Mouse (Mus musculus) stomach, postnatal 0 days (tissue): ENCODE results near the gene Cyb561. TPM values are rescaled to one million over a fixed set of nuclear protein-coding genes. Genes with fewer than 3 reads are reported as not detected.

Source experiments
- ATAC-seq: fragments of 200-750 bp; cut with Nextera tagmentation; 2 replicates; pipeline ENCODE4 v1.8.0; 2017; ENCODE audit not compliant: low FRiP score, low TSS enrichment
- DNase-seq: peaks from one replicate; pipeline ENCODE4 v3.0.0-alpha.2; 2016; ENCODE audit warnings: low spot score
- H3K27ac ChIP-seq: fragments of 300-500 bp; sonication (generic); replicated peaks from 2 replicates; pipeline ENCODE4 v1.5.1; 2014; ENCODE audit warnings: mild to moderate bottlenecking, control low read depth
- H3K27me3 ChIP-seq: fragments of 300-500 bp; sonication (generic); 2 replicates; pipeline ENCODE4 v1.6.1; 2014; ENCODE audit warnings: low read length; ENCODE audit not compliant: control insufficient read depth, insufficient read depth
- H3K36me3 ChIP-seq: fragments of 300-500 bp; sonication (generic); 2 replicates; pipeline ENCODE4 v1.6.1; 2014; ENCODE audit warnings: low read length, mixed read lengths; ENCODE audit not compliant: control insufficient read depth, insufficient read depth
- H3K4me1 ChIP-seq: fragments of 300-500 bp; sonication (generic); replicated peaks from 2 replicates; pipeline ENCODE4 v1.6.1; 2014; ENCODE audit warnings: antibody characterized with exemption; ENCODE audit not compliant: control insufficient read depth, insufficient read depth
- H3K4me2 ChIP-seq: fragments of 300-500 bp; sonication (generic); replicated peaks from 2 replicates; pipeline ENCODE4 v1.6.1; 2014; ENCODE audit warnings: low read depth, mild to moderate bottlenecking, control low read depth, moderate library complexity
- H3K4me3 ChIP-seq: fragments of 300-500 bp; sonication (generic); 2 replicates; pipeline ENCODE4 v1.5.1; 2014; ENCODE audit warnings: low read depth, low read length, control low read depth
- H3K9ac ChIP-seq: fragments of 300-500 bp; sonication (generic); 2 replicates; pipeline ENCODE4 v1.6.1; 2014; ENCODE audit warnings: mild to moderate bottlenecking, low read length, control low read depth, mixed read lengths
- H3K9me3 ChIP-seq: fragments of 300-500 bp; sonication (generic); 2 replicates; pipeline ENCODE4 v1.6.1; 2016; ENCODE audit warnings: low read length; ENCODE audit not compliant: control insufficient read depth
- CTCF ChIP-seq: IDR thresholded peaks from 2 replicates; pipeline ENCODE4 v1.5.1; 2016; ENCODE audit warnings: antibody characterized with exemption, low read depth, mild to moderate bottlenecking, moderate library complexity
- EP300 ChIP-seq: optimal IDR thresholded peaks from 2 replicates; pipeline ENCODE3; 2016; ENCODE audit warnings: antibody characterized with exemption
- WGBS: fragments of 180-500 bp; shearing (Covaris S2); extraction: QIAGEN DNeasy Blood & Tissue Kit; methylation state at CpG from one replicate; pipeline ENCODE4 v1.1.7; 2014; 5-methylcytosine and 5-hydroxymethylcytosine counted together
- polyA plus RNA-seq: library from polyadenylated mRNA; unstranded; fragments of >200 nt; fragmentation: Nextera tagmentation; extraction: Ambion mirVana; gene quantifications from 2 replicates; pipeline ENCODE4 v1.2.1, GENCODE M21; 2015

The Cyb561 gene
- polyA plus RNA-seq, 1 experiment from 2014 or later, result 56.1 TPM

GRCm38 (mm10) chr11:105974593-105974992 is 21.5 kb upstream of the Cyb561 start:
- H3K4me2 ChIP-seq, result no peak overlapping the region
- 89% methylated on average over 6 of the region's 6 CpGs for WGBS
- DNase-seq (no peak), ATAC-seq (no peak)
- H3K27ac ChIP-seq, result no peak overlapping the region
- H3K36me3 ChIP-seq, result no peaks in the 10 kb centered on the region
- H3K27me3 ChIP-seq, result no peaks in the 10 kb centered on the region
- H3K9me3 ChIP-seq, result no peaks in the 10 kb centered on the region
- H3K4me3 ChIP-seq, result no peak overlapping the region
- no peak overlapping the region for H3K9ac ChIP-seq
- TF ChIP-seq CTCF (no peak), EP300 (no peak)
- H3K4me1 ChIP-seq, result no peaks in the 10 kb centered on the region

GRCm38 (mm10) chr11:105969516-105969915 is 16.4 kb upstream of the Cyb561 start:
- TF ChIP-seq CTCF (peak; percentile 82), EP300 (no peak)
- peak; percentile 76 for DNase-seq

GRCm38 (mm10) chr11:105968948-105969347 is 15.8 kb upstream of the Cyb561 start:
- Histone ChIP-seq H3K4me3 (no peak overlapping the region), H3K27ac (no peak overlapping the region), H3K9me3 (no peaks in the 10 kb centered on the region), H3K9ac (no peak overlapping the region), H3K27me3 (peaks cover 5% of the 10 kb centered on the region; the same call in 1 of the 2 replicates), H3K36me3 (no peaks in the 10 kb centered on the region), H3K4me2 (no peak overlapping the region), H3K4me1 (no peaks in the 10 kb centered on the region)
- no peak for TF ChIP-seq EP300
- TF ChIP-seq CTCF, result no peak
- DNase-seq, result no peak
- WGBS, result 54% methylated on average over 10 of the region's 10 CpGs
- ATAC-seq, result no peak

More at GRCm38 (mm10) chr11:105969516-105969915, 16.4 kb upstream of the Cyb561 start:
- Histone ChIP-seq H3K9ac (no peak overlapping the region), H3K27me3 (peaks cover 5% of the 10 kb centered on the region; the same call in 1 of the 2 replicates), H3K27ac (no peak overlapping the region), H3K4me3 (no peak overlapping the region), H3K4me1 (no peaks in the 10 kb centered on the region), H3K36me3 (no peaks in the 10 kb centered on the region), H3K9me3 (no peaks in the 10 kb centered on the region), H3K4me2 (no peak overlapping the region)
- WGBS, result 52% methylated on average over 1 of the region's 1 CpGs
- peak; percentile 66 for ATAC-seq

GRCm38 (mm10) chr11:105967741-105968574 is 14.8 kb upstream of the Cyb561 start, which contains the start of gene Ace:
TSS of gene Ace (plus strand) at chr11:105967945.
- H3K4me1 ChIP-seq, result no peaks in the 10 kb centered on the region
- no peaks in the 10 kb centered on the region for H3K9me3 ChIP-seq
- ATAC-seq, result no peak; the same call in 1 of the 2 replicates
- no peak for TF ChIP-seq EP300
- no peak for TF ChIP-seq CTCF
- DNase-seq, result peak; percentile 58
- H3K4me2 ChIP-seq, result peak within 1 kb of the TSS; percentile 96
- H3K4me3 ChIP-seq, result peak within 1 kb of the TSS; percentile 55
- H3K27ac ChIP-seq, result no peak within 1 kb of the TSS
- under 1% methylated on average over 57 of the region's 76 CpGs for WGBS
- no peaks in the 10 kb centered on the region for H3K36me3 ChIP-seq
- peak within 1 kb of the TSS; percentile 54 for H3K9ac ChIP-seq
- peaks cover 5% of the 10 kb centered on the region; the same call in 1 of the 2 replicates for H3K27me3 ChIP-seq

GRCm38 (mm10) chr11:105966288-105966687 is 13.2 kb upstream of the Cyb561 start:
- Histone ChIP-seq H3K9ac (no peak overlapping the region), H3K4me2 (no peak overlapping the region), H3K36me3 (no peaks in the 10 kb centered on the region), H3K4me1 (no peaks in the 10 kb centered on the region), H3K9me3 (no peaks in the 10 kb centered on the region), H3K27ac (no peak overlapping the region), H3K4me3 (no peak overlapping the region), H3K27me3 (peaks cover 5% of the 10 kb centered on the region; the same call in 1 of the 2 replicates)
- ATAC-seq (no peak), DNase-seq (no peak)
- TF ChIP-seq CTCF, result no peak
- TF ChIP-seq EP300, result no peak
- WGBS, result 76% methylated on average over 4 of the region's 4 CpGs

- DNase-seq, result no peak
- 64% methylated on average over 5 of the region's 5 CpGs for WGBS
- no peak overlapping the region for H3K27ac ChIP-seq
Observed at GRCm38 (mm10) chr11:105964691-105965090, 11.6 kb upstream of the Cyb561 start.

More at GRCm38 (mm10) chr11:105964691-105965090, 11.6 kb upstream of the Cyb561 start:
- TF ChIP-seq EP300 (no peak), CTCF (peak; percentile 39)
- Histone ChIP-seq H3K4me1 (no peaks in the 10 kb centered on the region), H3K27me3 (peaks cover 5% of the 10 kb centered on the region; the same call in 1 of the 2 replicates), H3K4me3 (no peak overlapping the region), H3K9me3 (no peaks in the 10 kb centered on the region), H3K36me3 (no peaks in the 10 kb centered on the region), H3K4me2 (no peak overlapping the region), H3K9ac (no peak overlapping the region)
- ATAC-seq, result no peak
